Mouse (Mus musculus): ENCODE measurements around the gene Btn2a2.

The Btn2a2 gene

DNA sequence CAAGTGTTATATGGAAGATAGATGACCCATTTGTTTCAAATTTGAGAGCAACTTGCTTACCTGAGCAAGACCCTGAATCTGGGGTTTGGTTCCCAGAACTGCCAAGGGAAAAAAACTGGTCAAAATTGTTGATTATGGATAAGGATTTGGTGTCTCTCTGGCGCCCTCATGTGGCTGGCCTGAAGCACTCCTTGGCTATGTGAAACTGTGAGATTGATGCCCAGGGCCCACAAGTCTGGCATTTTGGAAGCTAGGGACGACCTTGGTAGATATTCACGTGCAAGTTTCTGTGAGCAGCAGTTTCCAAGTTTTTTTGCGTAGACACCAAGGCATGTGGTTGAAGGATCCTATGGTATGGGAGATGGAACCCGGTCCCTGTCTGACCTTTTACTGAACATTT is 36.0 kb upstream of the Btn2a2 start:
- no peaks in the 10 kb centered on the region for H3K9me3 ChIP-seq (ENCODE audit: low read length)
- no peak overlapping the region for H3K4me3 ChIP-seq (replicated peaks; ENCODE audit: low read length)
- no peak for TF ChIP-seq NANOG (IDR thresholded peaks at IDR 0.05; ENCODE audit: borderline replicate concordance, low read length)
- TF ChIP-seq CTCF (conservative IDR thresholded peaks at IDR 0.05; ENCODE audit: low read length) = peak; percentile 91
- H3K36me3 ChIP-seq (ENCODE audit: insufficient read depth, low read length) = no peaks in the 10 kb centered on the region
- H3K4me1 ChIP-seq (replicated peaks; ENCODE audit: low read depth, low read length) = peaks cover 41% of the 10 kb centered on the region
- H3K27me3 ChIP-seq (ENCODE audit: insufficient read depth, low read length) = no peaks in the 10 kb centered on the region

DNA sequence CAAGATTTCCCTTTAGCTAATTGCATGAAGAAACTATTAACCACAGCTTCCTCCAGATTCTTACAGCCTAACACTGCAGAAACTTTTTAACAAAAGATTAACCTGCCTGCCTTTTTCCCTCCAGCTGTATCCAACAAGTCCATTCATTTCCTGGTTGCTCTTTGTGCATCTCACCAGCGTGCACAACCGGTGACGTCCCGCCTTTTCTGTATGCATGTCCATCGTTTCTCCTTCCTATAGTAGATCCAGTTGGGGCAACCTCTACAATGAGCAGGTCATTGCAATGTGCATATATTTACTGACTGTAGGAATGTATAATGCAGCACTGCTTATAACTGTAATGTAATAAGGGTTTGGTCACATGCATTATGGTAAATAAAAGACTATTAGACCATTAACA is 35.3 kb upstream of the Btn2a2 start:
- Histone ChIP-seq H3K4me3 (replicated peaks; ENCODE audit: low read length) (no peak overlapping the region), H3K36me3 (ENCODE audit: insufficient read depth, low read length) (no peaks in the 10 kb centered on the region), H3K4me1 (replicated peaks; ENCODE audit: low read depth, low read length) (peaks cover 42% of the 10 kb centered on the region), H3K27me3 (ENCODE audit: insufficient read depth, low read length) (no peaks in the 10 kb centered on the region), H3K9me3 (ENCODE audit: low read length) (no peaks in the 10 kb centered on the region)
- TF ChIP-seq POU5F1 (IDR thresholded peaks at IDR 0.05; ENCODE audit: borderline replicate concordance, low read length) = no peak
- no peak for TF ChIP-seq NANOG (IDR thresholded peaks at IDR 0.05; ENCODE audit: borderline replicate concordance, low read length)
- no peak for TF ChIP-seq CTCF (conservative IDR thresholded peaks at IDR 0.05; ENCODE audit: low read length)

DNA sequence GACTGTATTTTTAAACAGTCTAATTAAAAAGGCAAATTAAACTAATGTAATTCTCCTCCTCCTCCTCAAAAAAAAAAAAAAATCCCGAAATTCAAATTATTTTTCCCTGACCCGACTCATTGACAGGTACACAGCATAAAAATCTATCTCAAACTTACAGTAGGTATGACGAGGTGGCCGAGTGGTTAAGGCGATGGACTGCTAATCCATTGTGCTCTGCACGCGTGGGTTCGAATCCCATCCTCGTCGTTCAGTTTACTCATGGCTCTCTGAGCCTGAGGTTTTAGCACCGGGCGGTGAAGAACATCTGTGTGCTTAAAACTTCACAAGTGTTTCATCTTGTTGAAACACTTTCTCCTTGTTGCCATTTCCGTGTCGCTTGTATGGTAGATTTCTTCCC is 33.0 kb upstream of the Btn2a2 start:
- peak overlapping the region; percentile 67 for H3K4me3 ChIP-seq (replicated peaks; ENCODE audit: low read length)
- TF ChIP-seq NANOG (IDR thresholded peaks at IDR 0.05; ENCODE audit: borderline replicate concordance, low read length) (no peak), POU5F1 (IDR thresholded peaks at IDR 0.05; ENCODE audit: borderline replicate concordance, low read length) (no peak), CTCF (conservative IDR thresholded peaks at IDR 0.05; ENCODE audit: low read length) (no peak)
- H3K27me3 ChIP-seq (ENCODE audit: insufficient read depth, low read length) = no peaks in the 10 kb centered on the region
- H3K4me1 ChIP-seq (replicated peaks; ENCODE audit: low read depth, low read length) = peaks cover 34% of the 10 kb centered on the region
- H3K9me3 ChIP-seq (ENCODE audit: low read length) = no peaks in the 10 kb centered on the region
- H3K36me3 ChIP-seq (ENCODE audit: insufficient read depth, low read length) = no peaks in the 10 kb centered on the region

DNA sequence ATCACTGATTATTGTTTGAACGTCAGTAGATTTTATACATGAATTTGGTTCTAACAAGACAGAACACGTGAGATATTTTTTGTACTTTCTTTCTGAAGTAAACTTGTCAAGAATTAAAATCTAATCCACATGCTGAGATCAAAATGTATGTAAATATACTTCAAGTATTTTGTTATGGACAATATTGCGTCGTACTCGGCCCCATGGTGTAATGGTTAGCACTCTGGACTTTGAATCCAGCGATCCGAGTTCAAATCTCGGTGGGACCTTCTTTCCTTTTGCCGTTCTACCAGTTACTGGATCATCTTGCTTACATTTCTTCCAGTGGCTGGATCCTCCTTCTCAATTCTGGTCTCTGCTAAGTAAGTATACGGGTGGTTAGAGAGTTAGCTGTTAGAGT is 30.8 kb upstream of the Btn2a2 start:
- Histone ChIP-seq H3K27me3 (ENCODE audit: insufficient read depth, low read length) (no peaks in the 10 kb centered on the region), H3K36me3 (ENCODE audit: insufficient read depth, low read length) (no peaks in the 10 kb centered on the region), H3K9me3 (ENCODE audit: low read length) (no peaks in the 10 kb centered on the region), H3K4me1 (replicated peaks; ENCODE audit: low read depth, low read length) (peaks cover 42% of the 10 kb centered on the region), H3K4me3 (replicated peaks; ENCODE audit: low read length) (peak overlapping the region; percentile 85)
- no peak for TF ChIP-seq POU5F1 (IDR thresholded peaks at IDR 0.05; ENCODE audit: borderline replicate concordance, low read length)
- TF ChIP-seq NANOG (IDR thresholded peaks at IDR 0.05; ENCODE audit: borderline replicate concordance, low read length) = no peak
- TF ChIP-seq CTCF (conservative IDR thresholded peaks at IDR 0.05; ENCODE audit: low read length) = no peak

DNA sequence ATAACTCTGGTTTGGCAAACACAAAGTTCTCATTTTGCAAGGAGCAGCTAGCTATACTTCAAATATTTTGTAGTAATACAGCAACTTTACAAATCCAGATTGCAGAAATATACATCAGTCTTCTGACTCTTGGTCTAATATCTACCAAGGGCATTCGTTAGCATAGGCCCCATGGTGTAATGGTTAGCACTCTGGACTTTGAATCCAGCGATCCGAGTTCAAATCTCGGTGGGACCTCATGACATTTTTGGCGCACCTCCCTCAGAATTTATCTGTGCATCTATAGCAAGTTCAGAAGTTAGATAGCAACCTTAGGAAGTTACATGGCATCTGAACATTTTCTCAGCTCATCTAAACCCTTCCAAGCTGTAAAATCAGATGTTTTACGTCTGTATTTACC is 30.2 kb upstream of the Btn2a2 start:
- peak overlapping the region; percentile 85 for H3K4me3 ChIP-seq (replicated peaks; ENCODE audit: low read length)
- peaks cover 47% of the 10 kb centered on the region for H3K4me1 ChIP-seq (replicated peaks; ENCODE audit: low read depth, low read length)
- H3K36me3 ChIP-seq (ENCODE audit: insufficient read depth, low read length) = no peaks in the 10 kb centered on the region
- no peaks in the 10 kb centered on the region for H3K9me3 ChIP-seq (ENCODE audit: low read length)
- no peaks in the 10 kb centered on the region for H3K27me3 ChIP-seq (ENCODE audit: insufficient read depth, low read length)
- TF ChIP-seq NANOG (IDR thresholded peaks at IDR 0.05; ENCODE audit: borderline replicate concordance, low read length) (no peak), CTCF (conservative IDR thresholded peaks at IDR 0.05; ENCODE audit: low read length) (no peak), POU5F1 (IDR thresholded peaks at IDR 0.05; ENCODE audit: borderline replicate concordance, low read length) (no peak)

DNA sequence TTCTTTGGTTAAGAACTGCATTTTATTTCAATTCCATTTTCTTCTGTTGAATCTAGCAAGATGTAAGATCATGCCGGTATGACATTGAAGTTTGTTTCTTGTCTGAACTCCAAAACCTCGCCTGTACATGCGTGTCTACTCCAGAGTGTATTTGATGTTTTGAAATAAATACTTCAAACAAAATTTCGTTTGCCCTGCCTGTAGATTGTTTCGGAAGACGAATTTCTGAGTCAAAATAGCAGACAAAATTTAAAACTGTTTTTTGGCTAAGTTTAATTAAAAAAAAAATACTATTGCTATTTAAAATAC is 29.6 kb upstream of the Btn2a2 start:
- no peak for TF ChIP-seq NANOG (IDR thresholded peaks at IDR 0.05; ENCODE audit: borderline replicate concordance, low read length)
- TF ChIP-seq POU5F1 (IDR thresholded peaks at IDR 0.05; ENCODE audit: borderline replicate concordance, low read length) = no peak
- no peak for TF ChIP-seq CTCF (conservative IDR thresholded peaks at IDR 0.05; ENCODE audit: low read length)
- H3K4me3 ChIP-seq (replicated peaks; ENCODE audit: low read length) = peak overlapping the region; percentile 85

DNA sequence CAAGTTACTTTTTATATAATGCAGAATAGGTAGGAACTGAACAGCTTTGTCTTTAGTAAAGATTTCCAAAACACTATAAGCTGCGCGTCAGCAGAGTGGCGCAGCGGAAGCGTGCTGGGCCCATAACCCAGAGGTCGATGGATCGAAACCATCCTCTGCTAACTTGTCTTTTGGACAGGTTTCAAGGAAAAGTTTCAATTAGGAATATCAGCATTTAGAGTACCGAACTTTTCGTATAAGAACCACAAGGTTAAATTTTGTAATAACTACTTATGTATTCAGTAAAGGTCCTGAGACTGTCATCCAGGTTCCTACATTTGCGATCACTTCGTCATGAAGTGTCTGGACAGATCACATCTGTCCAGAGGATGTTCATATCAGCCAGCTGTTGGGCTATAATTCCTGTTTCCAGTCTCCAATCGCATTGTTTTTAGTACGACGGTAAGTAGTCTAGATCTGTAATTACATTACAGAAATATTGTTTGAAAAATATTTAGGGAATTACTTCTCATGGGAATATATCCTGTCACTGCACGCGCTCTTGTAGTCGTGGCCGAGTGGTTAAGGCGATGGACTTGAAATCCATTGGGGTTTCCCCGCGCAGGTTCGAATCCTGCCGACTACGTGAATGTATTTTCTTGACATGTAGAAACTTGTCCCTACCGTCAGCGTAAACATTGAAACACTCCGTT is 29.1 kb upstream of the Btn2a2 start:
- H3K27me3 ChIP-seq (ENCODE audit: insufficient read depth, low read length) = no peaks in the 10 kb centered on the region
- H3K9me3 ChIP-seq (ENCODE audit: low read length) = no peaks in the 10 kb centered on the region
- H3K36me3 ChIP-seq (ENCODE audit: insufficient read depth, low read length) = no peaks in the 10 kb centered on the region
- peak overlapping the region; percentile 85 for H3K4me3 ChIP-seq (replicated peaks; ENCODE audit: low read length)
- TF ChIP-seq CTCF (conservative IDR thresholded peaks at IDR 0.05; ENCODE audit: low read length) = no peak
- TF ChIP-seq NANOG (IDR thresholded peaks at IDR 0.05; ENCODE audit: borderline replicate concordance, low read length) = no peak
- H3K4me1 ChIP-seq (replicated peaks; ENCODE audit: low read depth, low read length) = peaks cover 58% of the 10 kb centered on the region

More for the DNA sequence above, 29.6 kb upstream of the Btn2a2 start:
- no peaks in the 10 kb centered on the region for H3K27me3 ChIP-seq (ENCODE audit: insufficient read depth, low read length)
- no peaks in the 10 kb centered on the region for H3K9me3 ChIP-seq (ENCODE audit: low read length)
- H3K36me3 ChIP-seq (ENCODE audit: insufficient read depth, low read length) = no peaks in the 10 kb centered on the region
- H3K4me1 ChIP-seq (replicated peaks; ENCODE audit: low read depth, low read length) = peaks cover 53% of the 10 kb centered on the region

DNA sequence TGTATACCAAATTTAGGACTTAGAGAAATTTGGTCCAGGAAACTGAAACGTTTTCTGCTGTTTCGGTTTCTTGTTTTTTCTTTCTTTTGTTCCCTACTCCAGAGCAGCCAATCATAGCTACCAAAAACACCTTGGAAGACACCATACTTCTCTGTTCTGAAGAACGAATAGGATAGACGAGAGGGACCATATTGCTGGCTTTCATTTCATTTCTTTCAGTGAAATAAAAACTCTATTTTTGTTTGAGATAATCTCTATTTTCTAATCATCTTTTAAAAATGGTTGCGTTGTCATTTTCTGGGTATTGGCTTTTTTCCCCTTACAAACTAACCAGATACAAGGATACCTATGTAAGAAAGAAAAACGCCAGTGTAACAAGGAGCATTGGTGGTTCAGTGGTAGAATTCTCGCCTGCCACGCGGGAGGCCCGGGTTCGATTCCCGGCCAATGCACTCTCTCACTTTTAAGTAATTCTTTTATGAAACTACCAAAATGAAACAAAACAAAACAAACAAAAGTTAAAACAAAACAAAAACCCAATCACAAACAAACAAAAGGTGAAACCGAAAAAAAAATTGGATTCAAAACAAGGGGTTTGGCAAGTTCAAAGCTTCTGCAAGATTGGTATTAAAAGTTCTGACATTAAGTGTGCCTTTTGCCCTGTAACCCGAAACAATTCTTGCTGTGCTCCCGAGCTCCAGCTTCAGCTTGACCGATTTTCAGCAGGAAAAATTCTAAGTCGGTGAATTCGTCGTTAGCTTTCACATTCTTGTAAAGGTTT is 28.4 kb upstream of the Btn2a2 start:
- H3K4me3 ChIP-seq (replicated peaks; ENCODE audit: low read length) = peak overlapping the region; percentile 85
- H3K27me3 ChIP-seq (ENCODE audit: insufficient read depth, low read length) = no peaks in the 10 kb centered on the region
- H3K36me3 ChIP-seq (ENCODE audit: insufficient read depth, low read length) = no peaks in the 10 kb centered on the region
- no peak for TF ChIP-seq NANOG (IDR thresholded peaks at IDR 0.05; ENCODE audit: borderline replicate concordance, low read length)
- TF ChIP-seq CTCF (conservative IDR thresholded peaks at IDR 0.05; ENCODE audit: low read length) = no peak
- TF ChIP-seq POU5F1 (IDR thresholded peaks at IDR 0.05; ENCODE audit: borderline replicate concordance, low read length) = no peak
- H3K9me3 ChIP-seq (ENCODE audit: low read length) = no peaks in the 10 kb centered on the region
- H3K4me1 ChIP-seq (replicated peaks; ENCODE audit: low read depth, low read length) = peaks cover 62% of the 10 kb centered on the region

All from E14TG2a.4 (cell line).